Mouse (Mus musculus) lung, adult 2 months (tissue): ENCODE results near the gene Commd1.

Experiments
- CTCF ChIP-seq: fragments of 200-500 bp; IDR thresholded peaks from 2 replicates; pipeline ENCODE4 v1.5.1; 2011; ENCODE audit warnings: mild to moderate bottlenecking, low read length, control low read depth; ENCODE audit not compliant: insufficient read depth
- POLR2A ChIP-seq: fragments of 200-500 bp; IDR thresholded peaks from 2 replicates; pipeline ENCODE4 v1.6.1; 2011; ENCODE audit warnings: low read depth, mild to moderate bottlenecking, control low read depth, low read length, borderline replicate concordance; ENCODE audit errors: extremely low read depth

DNA sequence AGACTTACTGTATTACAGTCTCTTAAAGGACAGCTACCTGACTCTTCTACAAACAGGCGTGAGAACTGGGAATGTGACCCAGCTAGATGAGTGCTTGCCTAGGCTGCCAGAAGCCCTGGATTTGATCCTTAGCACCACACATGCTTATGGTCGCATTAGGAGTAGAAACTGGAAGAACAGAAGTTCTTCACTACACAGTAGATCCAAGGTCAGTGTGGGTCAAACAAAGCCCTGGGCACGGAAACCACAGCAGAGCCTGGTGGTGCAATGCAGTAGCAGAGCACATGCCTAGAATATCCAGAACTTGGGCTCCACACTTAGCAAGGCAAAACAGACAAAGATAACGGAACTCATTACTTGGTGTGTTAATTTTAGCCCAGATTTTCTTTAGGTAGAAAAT is 132.1 kb downstream of the Commd1 start:
- no peak for TF ChIP-seq POLR2A
- TF ChIP-seq CTCF: no peak
